Mouse (Mus musculus) CH12.LX (cell line): Measurements from ENCODE around the gene Pcgf5.

Experiments
- BHLHE40 ChIP-seq: IDR thresholded peaks from 2 replicates; pipeline ENCODE4 v1.6.1; 2011; ENCODE audit warnings: mild to moderate bottlenecking, low read depth, low read length, improper control_type of control experiment
- CTCF ChIP-seq, 2 experiments: IDR thresholded peaks in 1 of 2; conservative IDR thresholded peaks in 1 of 2; 2 replicates each; pipeline ENCODE4 v1.5.1; 2011 to 2012; ENCODE audit warnings: low read depth in 2 of 2, low read length in 2 of 2, improper control_type of control experiment in 1 of 2, inconsistent platforms in 1 of 2, mild to moderate bottlenecking in 1 of 2, moderate library complexity in 1 of 2
- MAFK ChIP-seq: IDR thresholded peaks from 2 replicates; pipeline ENCODE4 v1.6.1; 2011; ENCODE audit warnings: low read length, improper control_type of control experiment; ENCODE audit not compliant: insufficient replicate concordance
- MAX ChIP-seq: IDR thresholded peaks from 2 replicates; pipeline ENCODE4 v1.6.1; 2011; ENCODE audit warnings: low read length, improper control_type of control experiment
- TCF12 ChIP-seq: IDR thresholded peaks from 2 replicates; pipeline ENCODE4 v1.6.1; 2014; ENCODE audit warnings: low read depth, mild to moderate bottlenecking, inconsistent platforms, low read length, improper control_type of control experiment

- TF ChIP-seq CTCF (conservative IDR thresholded peaks at IDR 0.05 in 1 of 2, IDR thresholded peaks at IDR 0.05 in 1 of 2; ENCODE audit: low read depth in 2 of 2, low read length in 2 of 2), result no peak
- TF ChIP-seq MAX, result no peak
- no peak for TF ChIP-seq TCF12
- no peak for TF ChIP-seq BHLHE40
- no peak for TF ChIP-seq MAFK
These were observed 40.4 kb downstream of the Pcgf5 start for GRCm38 (mm10) chr19:36388502-36388901.
